Mouse (Mus musculus) limb, embryonic 14.5 days (tissue): ENCODE data around the gene Cyp2b10. TPM values are rescaled to one million over a fixed set of nuclear protein-coding genes. Genes with fewer than 3 reads are reported as not detected.

Experiments used
- ATAC-seq: fragments of 200-750 bp; cut with Nextera tagmentation; 2 replicates; pipeline ENCODE4 v1.8.0; 2017; ENCODE audit warnings: low read depth, moderate number of reproducible peaks, moderate TSS enrichment; ENCODE audit not compliant: low FRiP score
- DNase-seq: peaks from one replicate; pipeline ENCODE4 v3.0.0-alpha.2; 2015; ENCODE audit warnings: low spot score
- H3K27ac ChIP-seq: fragments of 300-500 bp; sonication (generic); replicated peaks from 2 replicates; pipeline ENCODE4 v1.5.1; 2014; ENCODE audit warnings: low read depth, mild to moderate bottlenecking, low read length, moderate library complexity, mixed read lengths
- H3K27me3 ChIP-seq: fragments of 300-500 bp; sonication (generic); 2 replicates; pipeline ENCODE4 v1.6.1; 2014; ENCODE audit warnings: low read length, mixed read lengths; ENCODE audit not compliant: control insufficient read depth, insufficient read depth
- H3K36me3 ChIP-seq: fragments of 300-500 bp; sonication (generic); 2 replicates; pipeline ENCODE4 v1.6.1; 2014; ENCODE audit warnings: mild to moderate bottlenecking, low read length, moderate library complexity, mixed read lengths; ENCODE audit not compliant: control insufficient read depth, insufficient read depth
- H3K4me1 ChIP-seq: fragments of 300-500 bp; sonication (generic); 2 replicates; pipeline ENCODE4 v1.6.1; 2014; ENCODE audit warnings: antibody characterized with exemption, low read length, mixed read lengths; ENCODE audit not compliant: control insufficient read depth, insufficient read depth
- H3K4me2 ChIP-seq: fragments of 300-500 bp; sonication (generic); replicated peaks from 2 replicates; pipeline ENCODE4 v1.6.1; 2014; ENCODE audit warnings: low read depth, mild to moderate bottlenecking, low read length, moderate library complexity; ENCODE audit not compliant: severe bottlenecking
- H3K4me3 ChIP-seq: fragments of 300-500 bp; sonication (generic); replicated peaks from 2 replicates; pipeline ENCODE4 v1.5.1; 2014; ENCODE audit warnings: low read length
- H3K9ac ChIP-seq: fragments of 300-500 bp; sonication (generic); 2 replicates; pipeline ENCODE4 v1.6.1; 2014; ENCODE audit warnings: mild to moderate bottlenecking, low read depth, low read length, moderate library complexity; ENCODE audit not compliant: severe bottlenecking
- H3K9me3 ChIP-seq: fragments of 300-500 bp; sonication (generic); 2 replicates; pipeline ENCODE4 v1.6.1; 2016; ENCODE audit warnings: low read length; ENCODE audit not compliant: control insufficient read depth
- POLR2A ChIP-seq: fragments of 200-500 bp; IDR thresholded peaks from 2 replicates; pipeline ENCODE4 v1.8.0; 2012; ENCODE audit warnings: inconsistent platforms, mild to moderate bottlenecking, moderate library complexity, borderline replicate concordance; ENCODE audit not compliant: insufficient read depth, insufficient read length; ENCODE audit errors: extremely low read depth
- WGBS: fragments of 180-500 bp; shearing (Covaris S2); extraction: QIAGEN DNeasy Blood & Tissue Kit; methylation state at CpG from one replicate; pipeline ENCODE4 v1.1.7; 2014; 5-methylcytosine and 5-hydroxymethylcytosine counted together
- polyA plus RNA-seq, 2 experiments: library from polyadenylated mRNA; depleted of rRNA in 1 of 2; stranded (reverse) in 1 of 2; unstranded in 1 of 2; fragments of >200 nt; fragmentation: Nextera tagmentation in 1 of 2; extraction: Ambion mirVana in 1 of 2; gene quantifications; 2 replicates each; pipeline versions ENCODE4 v1.2.1 to v1.2.3; 2012 to 2014

Gene Cyp2b10
- not detected in 2 replicates for polyA plus RNA-seq (2012; rRNA removed)
- polyA plus RNA-seq (2014; fragmentation: Nextera tagmentation; extraction: Ambion mirVana), result not detected in 2 replicates

DNA sequence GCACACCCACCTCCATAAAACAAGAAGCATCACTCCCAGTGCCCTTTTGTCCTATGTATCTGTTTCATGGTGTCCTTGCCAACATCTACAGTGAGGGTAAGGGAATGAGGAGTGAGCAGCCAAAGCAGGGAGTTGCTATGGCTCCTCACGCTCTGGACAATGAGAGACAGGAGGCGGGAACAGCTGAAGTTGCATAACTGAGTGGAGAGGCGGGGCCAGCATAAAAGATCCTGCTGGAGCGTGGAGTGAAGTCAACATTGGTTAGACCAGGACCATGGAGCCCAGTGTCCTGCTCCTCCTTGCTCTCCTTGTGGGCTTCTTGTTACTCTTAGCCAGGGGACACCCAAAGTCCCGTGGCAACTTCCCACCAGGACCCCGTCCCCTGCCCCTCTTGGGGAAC, at the start of gene Cyp2b10:
TSS of gene Cyp2b10 (plus strand) at position 210 of the 400 bp plus-strand sequence.
- no peak within 1 kb of the TSS for H3K27ac ChIP-seq
- no peak for TF ChIP-seq POLR2A
- H3K27me3 ChIP-seq, result no peaks in the 10 kb centered on the region
- ATAC-seq (no peak), DNase-seq (no peak)
- H3K9ac ChIP-seq, result no peak within 1 kb of the TSS
- no peaks in the 10 kb centered on the region for H3K36me3 ChIP-seq
- H3K9me3 ChIP-seq, result no peaks in the 10 kb centered on the region
- no peak within 1 kb of the TSS for H3K4me3 ChIP-seq
- no peaks in the 10 kb centered on the region for H3K4me1 ChIP-seq
- no peak within 1 kb of the TSS for H3K4me2 ChIP-seq
- 83% methylated on average over 6 of the region's 6 CpGs for WGBS

DNA sequence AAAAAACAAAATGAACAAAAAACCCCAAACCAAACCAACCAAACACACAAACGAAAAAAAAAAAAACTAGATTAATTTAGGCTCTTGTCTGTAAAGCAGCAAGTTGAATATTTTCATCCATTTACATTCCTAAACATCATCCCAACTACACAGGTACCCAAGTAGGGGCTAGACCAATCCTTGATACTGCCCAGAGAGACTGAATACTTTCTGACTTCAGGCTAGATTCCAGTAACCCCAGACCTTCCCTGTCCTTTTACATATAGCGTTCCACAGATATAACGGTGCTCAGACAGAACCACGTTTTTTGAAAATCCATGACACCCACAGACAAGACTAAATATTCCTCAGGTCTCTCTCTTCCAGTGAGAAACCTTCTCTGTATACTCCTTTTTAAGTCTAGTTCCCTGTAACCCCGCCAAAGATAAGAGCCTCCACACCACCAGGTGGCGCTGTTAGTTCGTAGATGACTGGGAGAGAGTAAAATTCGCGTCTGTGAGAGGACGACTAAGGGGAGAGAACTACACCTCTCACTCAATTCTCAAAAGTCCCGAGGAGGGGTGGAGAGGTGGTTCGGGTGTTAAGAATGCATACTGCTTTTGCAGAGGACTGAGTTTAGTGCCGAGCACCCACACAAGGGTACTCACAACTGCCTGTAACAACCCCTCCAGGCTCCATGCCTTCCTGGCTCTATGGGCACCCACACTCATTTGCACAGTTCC, 49.5 kb upstream of the Cyp2b10 start:
- Histone ChIP-seq H3K4me1 (no peaks in the 10 kb centered on the region), H3K9ac (peak overlapping the region; percentile 57), H3K4me3 (peak overlapping the region; percentile 44), H3K27me3 (no peaks in the 10 kb centered on the region), H3K9me3 (no peaks in the 10 kb centered on the region), H3K27ac (0 out of 2 replicates have a peak overlapping the region, but pooled peaks have one; percentile 48), H3K4me2 (peak overlapping the region; percentile 60), H3K36me3 (no peaks in the 10 kb centered on the region)
- DNase-seq (peak; percentile 87), ATAC-seq (peak; percentile 91)
- 11% methylated on average over 13 of the region's 13 CpGs for WGBS
- TF ChIP-seq POLR2A, result no peak

DNA sequence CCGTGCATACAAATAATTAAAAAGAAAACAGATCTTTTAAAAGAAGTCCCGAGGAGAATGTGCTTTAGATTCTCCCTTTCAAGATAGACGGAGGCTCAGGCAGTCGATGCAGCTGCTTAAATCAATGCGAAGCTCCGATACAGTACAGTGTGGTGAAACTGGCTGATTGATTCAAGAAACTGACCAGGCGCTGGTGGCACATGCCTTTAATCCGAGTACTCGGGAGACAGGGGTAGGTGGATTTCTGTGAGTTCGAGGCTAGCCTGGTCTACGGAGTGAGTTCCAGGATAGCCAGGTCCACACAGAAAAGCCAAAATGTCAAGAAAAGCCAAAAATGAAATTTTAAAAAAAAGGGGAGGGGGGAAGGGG, 49.0 kb upstream of the Cyp2b10 start:
- peak overlapping the region; percentile 60 for H3K4me2 ChIP-seq
- no peaks in the 10 kb centered on the region for H3K9me3 ChIP-seq
- 27% methylated on average over 11 of the region's 11 CpGs for WGBS
- DNase-seq (no peak), ATAC-seq (peak; percentile 41; the same call in 1 of the 2 replicates)
- H3K27me3 ChIP-seq, result no peaks in the 10 kb centered on the region
- TF ChIP-seq POLR2A, result no peak
- no peak overlapping the region for H3K27ac ChIP-seq
- peak overlapping the region; percentile 57 for H3K9ac ChIP-seq
- peak overlapping the region; percentile 44 for H3K4me3 ChIP-seq
- no peaks in the 10 kb centered on the region for H3K36me3 ChIP-seq
- no peaks in the 10 kb centered on the region for H3K4me1 ChIP-seq

- no peaks in the 10 kb centered on the region for H3K9me3 ChIP-seq
- no peak overlapping the region for H3K4me3 ChIP-seq
- H3K36me3 ChIP-seq, result no peaks in the 10 kb centered on the region
- TF ChIP-seq POLR2A, result no peak
- WGBS, result 44% methylated on average over 8 of the region's 8 CpGs
- no peak overlapping the region for H3K27ac ChIP-seq
- DNase-seq (no peak), ATAC-seq (no peak)
- no peaks in the 10 kb centered on the region for H3K4me1 ChIP-seq
- no peaks in the 10 kb centered on the region for H3K27me3 ChIP-seq
- H3K9ac ChIP-seq, result no peak overlapping the region
- no peak overlapping the region for H3K4me2 ChIP-seq
These were observed 42.3 kb upstream of the Cyp2b10 start for GRCm38 (mm10) chr7:25855082-25855481.

- WGBS, result 20% methylated on average over 9 of the region's 9 CpGs
- Histone ChIP-seq H3K9ac (0 out of 2 replicates have a peak overlapping the region, but pooled peaks have one; percentile 17), H3K27ac (no peak overlapping the region), H3K9me3 (no peaks in the 10 kb centered on the region), H3K27me3 (no peaks in the 10 kb centered on the region), H3K36me3 (no peaks in the 10 kb centered on the region), H3K4me1 (no peaks in the 10 kb centered on the region), H3K4me3 (peak overlapping the region; percentile 12), H3K4me2 (peak overlapping the region; percentile 36)
- peak; percentile 57; the same call in 1 of the 2 replicates for ATAC-seq
- no peak for TF ChIP-seq POLR2A
- DNase-seq, result peak; percentile 5
These were observed 37.2 kb upstream of the Cyp2b10 start for GRCm38 (mm10) chr7:25859962-25860870.
